Mouse (Mus musculus) granulocyte monocyte progenitor cell, adult 5-6 weeks (primary cell): ENCODE data around the gene Ovol3. TPM values are rescaled to one million over a fixed set of nuclear protein-coding genes. Genes with fewer than 3 reads are reported as not detected.
A peak's percentile ranks its signal among the peaks of the same experiment; 100 is the strongest.

ENCODE experiments used
- ATAC-seq: replicated peaks from 2 replicates; pipeline ENCODE4 v1.8.0; 2016; ENCODE audit warnings: mild to moderate bottlenecking, moderate TSS enrichment, inconsistent platforms; ENCODE audit not compliant: poor library complexity, severe bottlenecking
- total RNA-seq, 2 experiments: library from RNA; stranded (forward) in 1 of 2; stranded (reverse) in 1 of 2; fragments of 200-712, 200-1000 nt in 1 of 2; fragments of >200 nt in 1 of 2; fragmentation: Nextera tagmentation in 1 of 2; gene quantifications; 2 replicates each; pipeline ENCODE4 v1.2.3; 2014 to 2017

The Ovol3 gene
- total RNA-seq, 2 experiments from 2014 or later: not detected

DNA sequence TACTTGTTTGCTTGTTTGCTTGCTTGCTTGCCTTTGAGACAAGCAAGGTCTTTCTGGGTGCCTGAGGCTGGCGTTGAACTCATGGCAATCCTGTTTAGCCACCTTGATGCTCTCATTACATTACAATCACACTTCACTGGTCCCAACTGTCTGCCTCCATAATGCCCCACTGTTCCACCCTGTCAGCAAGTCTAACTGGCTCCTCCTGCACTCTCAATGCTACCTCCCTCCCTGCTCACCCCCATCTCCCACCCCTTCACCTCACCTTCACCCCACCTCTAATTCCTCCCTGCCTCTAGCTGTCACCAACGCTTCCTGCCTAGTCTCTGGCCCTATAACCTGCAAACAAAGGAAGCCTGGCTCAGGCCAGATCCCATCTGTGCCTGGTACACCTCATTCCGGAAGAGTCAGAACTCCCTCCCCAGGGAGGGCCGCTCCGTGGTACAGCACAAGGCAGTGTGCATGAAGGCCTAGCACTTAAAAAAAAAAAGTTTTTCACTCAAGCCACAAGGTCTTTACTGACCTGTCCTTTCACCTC is 37.9 kb downstream of the Ovol3 start:
- no peak for ATAC-seq

- ATAC-seq: peak; percentile 18; the same call in 1 of the 2 replicates
Observed at GRCm38 (mm10) chr7:30196171-30196570, 39.4 kb downstream of the Ovol3 start.

GRCm38 (mm10) chr7:30195461-30195860 is 40.1 kb downstream of the Ovol3 start:
- no peak for ATAC-seq

DNA sequence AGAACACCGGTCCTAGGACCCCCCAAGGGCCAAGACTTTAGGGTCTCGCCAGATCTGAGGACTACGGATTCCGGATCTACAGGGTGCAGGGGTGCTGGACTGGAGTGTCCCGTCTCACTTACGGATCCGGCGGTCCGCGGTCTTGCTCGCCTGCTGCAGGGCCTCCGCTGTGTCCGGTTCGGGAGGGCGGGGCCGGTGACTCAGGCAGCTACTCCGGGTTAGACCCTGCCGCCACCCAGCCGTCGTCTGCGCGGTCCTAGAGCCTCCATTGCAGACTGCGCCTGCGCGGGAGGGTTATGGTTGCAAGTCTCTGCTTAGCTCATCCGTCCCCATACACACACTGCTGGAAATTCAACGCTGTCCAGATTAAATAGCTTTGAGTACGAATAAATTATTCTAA is 40.6 kb downstream of the Ovol3 start:
- ATAC-seq: peak; percentile 87

DNA sequence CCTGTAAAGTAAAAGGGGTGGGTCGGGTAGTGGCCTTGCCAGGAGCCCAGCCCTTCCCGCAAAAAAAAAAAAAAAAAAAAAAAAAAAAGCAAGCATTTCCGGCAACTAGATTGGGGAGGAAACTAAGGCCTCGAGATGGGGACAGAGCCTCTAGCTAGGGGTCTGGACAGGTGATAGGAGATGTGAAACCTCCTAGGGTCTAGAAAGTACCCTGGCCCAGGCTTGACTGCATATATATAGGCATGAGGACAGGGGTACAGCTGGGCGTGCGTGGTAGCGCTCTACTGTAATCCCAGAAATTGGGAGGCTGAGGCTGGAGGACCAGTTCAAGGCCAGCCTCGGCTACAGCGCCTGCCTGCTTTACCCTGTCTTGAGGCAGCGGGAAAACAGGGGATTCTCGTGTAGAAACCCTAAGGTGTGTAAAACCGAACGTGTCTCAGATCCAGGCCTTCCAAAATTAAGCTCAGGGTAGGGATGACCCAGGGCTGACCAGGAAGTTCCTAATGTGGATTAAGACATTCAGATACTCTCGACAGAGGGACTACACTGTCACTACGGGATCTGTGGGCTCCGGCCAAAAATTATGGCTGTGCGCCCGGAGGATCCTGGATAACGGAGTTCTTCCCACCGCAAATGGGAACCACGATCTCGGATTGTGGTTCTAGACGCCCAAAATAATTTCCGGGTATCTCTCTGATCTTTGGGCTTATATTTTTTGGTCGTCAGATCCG is 41.3 kb downstream of the Ovol3 start:
- ATAC-seq: peak; percentile 18

DNA sequence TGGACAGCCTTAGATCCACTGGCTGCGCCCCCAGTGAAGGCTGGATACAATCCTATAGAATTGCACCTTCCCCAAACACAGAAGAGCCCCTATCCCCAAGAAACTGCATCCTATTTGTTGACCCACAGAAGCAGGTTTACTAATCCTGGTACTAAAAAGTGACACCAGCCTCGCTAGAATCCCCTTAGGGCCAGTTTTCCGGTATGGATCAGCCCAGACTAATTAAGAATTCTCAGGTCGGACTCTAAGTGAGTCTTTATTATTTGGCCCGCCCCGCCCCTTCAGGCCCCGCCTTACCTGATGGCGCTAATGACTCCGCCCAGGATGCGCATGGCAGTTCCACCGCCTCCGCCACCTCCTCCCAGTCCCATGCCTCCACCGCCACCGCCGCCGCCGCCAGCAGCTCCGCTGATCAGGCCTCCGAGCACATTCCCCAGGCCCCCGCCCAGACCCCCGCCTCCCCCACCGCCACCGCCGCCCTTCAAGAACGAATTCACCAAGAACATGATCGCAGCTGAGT is 41.9 kb downstream of the Ovol3 start:
- peak; percentile 74 for ATAC-seq

DNA sequence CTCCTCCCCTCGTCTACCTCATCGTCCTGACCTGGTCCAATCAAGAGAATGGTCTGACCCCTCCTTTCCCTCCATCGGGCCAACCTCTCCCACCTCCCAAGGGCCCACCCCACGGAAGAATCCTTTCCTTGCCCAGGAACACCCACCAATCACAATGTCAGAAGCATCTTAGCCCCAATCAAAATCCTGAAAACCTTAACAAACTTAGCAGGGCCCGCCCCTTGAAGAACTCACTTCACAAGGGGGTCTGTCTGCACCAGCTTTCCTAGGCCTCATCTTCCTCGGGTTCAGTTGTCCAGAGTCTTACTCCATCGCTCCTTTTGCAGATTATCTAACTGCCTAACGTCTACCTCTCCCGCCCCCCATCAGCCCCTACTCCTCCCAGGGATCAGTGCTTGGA is 42.5 kb downstream of the Ovol3 start:
- ATAC-seq: no peak

DNA sequence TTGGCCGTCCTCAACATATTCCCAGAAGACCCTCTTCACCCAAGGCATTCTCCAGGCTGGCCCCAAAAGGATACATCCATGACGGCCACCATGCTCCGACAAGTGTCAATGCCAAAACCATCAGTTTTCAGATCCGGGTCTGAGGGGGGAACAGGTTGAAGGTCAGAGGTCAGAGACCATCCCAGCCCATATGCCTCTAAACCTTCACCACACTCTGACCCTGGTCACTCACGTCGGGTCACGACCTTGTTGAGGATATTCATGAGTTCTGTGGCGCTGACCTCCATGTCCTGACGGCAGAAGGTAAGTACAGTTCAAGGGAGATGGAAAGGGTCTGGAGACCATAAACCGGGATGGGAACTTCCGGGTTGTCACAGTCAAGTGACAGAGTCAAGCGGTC is 43.4 kb downstream of the Ovol3 start:
- ATAC-seq: no peak

DNA sequence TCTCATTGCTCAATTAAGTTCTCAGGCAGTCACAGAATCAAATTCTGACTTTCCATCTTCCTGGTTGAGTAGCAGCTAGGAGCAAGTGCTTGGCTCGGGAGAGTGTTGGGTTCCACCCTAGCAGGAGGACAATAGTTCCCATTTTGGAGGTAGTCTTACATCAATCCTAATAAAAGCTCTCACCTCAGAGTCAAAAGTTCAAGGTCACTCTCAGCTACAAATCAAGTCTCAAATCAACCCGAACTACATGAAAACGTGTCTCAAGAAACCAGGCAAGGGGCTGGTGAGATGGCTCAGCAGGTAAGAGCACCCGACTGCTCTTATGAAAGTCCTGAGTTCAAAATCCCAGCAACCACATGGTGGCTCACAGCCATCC is 46.4 kb downstream of the Ovol3 start:
- no peak for ATAC-seq

DNA sequence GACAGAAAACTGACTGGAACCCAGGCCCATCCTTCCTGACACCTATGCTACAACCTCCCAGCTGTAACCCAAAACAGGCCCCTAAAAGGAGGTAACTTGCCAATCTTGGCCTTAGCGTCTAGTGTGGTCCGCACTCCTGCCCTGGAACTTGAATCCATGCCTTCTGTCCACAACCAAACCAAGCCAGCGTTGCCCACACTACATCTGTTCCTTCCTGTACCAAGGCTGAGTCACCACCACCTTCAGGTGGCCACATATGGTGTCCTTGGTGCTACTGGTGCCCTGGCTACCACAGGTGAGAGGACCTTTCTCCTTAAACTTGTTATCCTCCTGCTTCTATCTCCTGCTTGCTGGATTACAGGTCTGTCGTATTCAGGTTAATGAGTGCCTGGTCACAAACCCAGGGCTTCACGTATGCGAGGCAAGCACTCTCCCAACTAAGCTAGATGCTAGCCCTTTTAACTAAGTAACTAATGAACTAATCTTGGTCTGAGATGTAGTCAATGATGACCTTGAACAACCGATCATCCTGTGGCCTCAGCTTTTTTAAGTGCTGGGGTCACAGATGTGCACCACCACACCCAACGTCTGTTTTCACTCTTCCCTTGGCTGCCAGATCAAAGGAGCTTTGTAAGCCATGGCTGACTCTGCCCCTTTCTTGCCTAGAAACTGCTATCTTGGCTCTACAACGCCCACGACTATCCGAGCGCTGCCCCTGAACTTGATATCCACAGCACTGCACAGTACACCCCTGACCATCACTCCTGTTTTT is 47.0 kb downstream of the Ovol3 start:
- ATAC-seq: no peak

DNA sequence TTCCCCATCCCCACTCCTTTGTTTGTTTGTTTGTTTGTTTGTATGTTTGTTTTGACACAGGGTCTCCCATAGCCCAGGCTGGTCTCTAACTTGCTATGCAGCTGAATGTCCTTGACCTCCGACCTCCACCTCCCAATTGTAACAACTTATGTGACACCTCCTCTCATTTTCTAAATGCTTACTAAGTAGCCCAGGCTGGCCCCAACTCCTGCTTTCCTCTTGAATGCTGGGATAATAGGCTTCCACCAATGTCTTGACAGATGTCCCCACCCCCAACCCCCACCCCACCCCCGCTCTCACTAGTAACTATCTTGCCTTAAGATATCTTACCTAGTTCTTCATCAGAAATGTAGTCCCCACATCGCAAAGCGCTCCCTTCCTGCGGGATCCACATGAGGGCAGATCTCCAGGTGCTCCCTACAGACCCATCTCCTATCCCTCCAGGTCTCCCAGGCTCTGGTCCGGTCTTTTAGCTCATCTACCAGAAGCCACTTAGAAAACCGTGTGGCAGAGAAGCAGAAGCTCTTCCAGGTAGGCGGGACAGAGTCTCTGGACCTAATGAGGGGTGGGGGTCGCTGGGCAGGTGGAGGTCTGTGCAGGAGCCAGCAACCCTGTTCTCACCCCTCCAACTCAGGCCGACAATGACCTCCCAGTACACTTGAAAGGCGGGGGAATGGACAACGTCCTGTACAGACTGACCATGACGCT is 50.7 kb downstream of the Ovol3 start:
- no peak for ATAC-seq

DNA sequence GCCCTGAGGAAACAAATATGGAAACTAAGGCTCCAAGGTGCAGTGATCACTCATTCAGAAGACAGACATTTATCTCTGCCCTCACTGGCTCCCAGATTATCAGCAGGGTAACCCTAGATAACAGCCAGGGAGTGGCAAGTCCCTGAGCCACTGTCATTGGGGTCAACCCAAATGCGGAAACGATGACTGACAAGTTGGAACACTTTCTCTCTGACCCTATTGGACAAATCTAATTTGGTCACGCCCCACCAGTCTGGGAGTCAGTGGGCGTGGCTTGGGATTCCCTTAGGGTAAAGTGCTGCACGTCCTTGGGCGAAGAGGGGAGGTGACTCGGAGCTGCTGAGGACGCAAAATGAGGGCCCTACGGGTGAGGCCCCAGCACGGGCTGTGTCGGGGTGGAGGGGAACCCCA is 51.6 kb downstream of the Ovol3 start, which contains the start of gene Cox7a1:
TSS of gene Cox7a1 (plus strand) at position 266 of the 411 bp plus-strand sequence.
- ATAC-seq: peak; percentile 93

Other genes starting within 250 kb of the Ovol3 start
- 0.52 and 2.4 TPM in 2 replicates for gene Zfp14, start 184.3 kb downstream of the Ovol3 start, total RNA-seq (2014; fragmentation: Nextera tagmentation)
- 1.2 and 1.4 TPM in 2 replicates for gene Zfp14, start 184.3 kb downstream of the Ovol3 start, total RNA-seq (2017)
- gene Zfp82, start 162.8 kb downstream of the Ovol3 start, total RNA-seq (2014; fragmentation: Nextera tagmentation): 7.0 and 9.2 TPM in 2 replicates
- 3.0 and 9.6 TPM in 2 replicates for gene Zfp82, start 162.8 kb downstream of the Ovol3 start, total RNA-seq (2017)
- gene Gm26920, start 145.3 kb downstream of the Ovol3 start, total RNA-seq (2014; fragmentation: Nextera tagmentation): 2.8 TPM in 1 of 2 replicates, not detected in the other
- gene Gm26920, start 145.3 kb downstream of the Ovol3 start, total RNA-seq (2017): not detected in 2 replicates
- 7.6 and 15.7 TPM in 2 replicates for gene Zfp566, start 145.2 kb downstream of the Ovol3 start, total RNA-seq (2014; fragmentation: Nextera tagmentation)
- gene Zfp566, start 145.2 kb downstream of the Ovol3 start, total RNA-seq (2017): 3.2 and 6.0 TPM in 2 replicates
- gene Zfp260, start 140.9 kb downstream of the Ovol3 start, total RNA-seq (2014; fragmentation: Nextera tagmentation): 41.6 and 58.5 TPM in 2 replicates
- 26.1 and 28.7 TPM in 2 replicates for gene Zfp260, start 140.9 kb downstream of the Ovol3 start, total RNA-seq (2017)
- gene Zfp382, start 113.8 kb downstream of the Ovol3 start, total RNA-seq (2014; fragmentation: Nextera tagmentation): 9.7 and 13.3 TPM in 2 replicates
- 7.7 and 8.3 TPM in 2 replicates for gene Zfp382, start 113.8 kb downstream of the Ovol3 start, total RNA-seq (2017)
- 52.0 and 61.0 TPM in 2 replicates for gene Zfp146, start 66.0 kb downstream of the Ovol3 start, total RNA-seq (2014; fragmentation: Nextera tagmentation)
- 80.7 and 101 TPM in 2 replicates for gene Zfp146, start 66.0 kb downstream of the Ovol3 start, total RNA-seq (2017)
- not detected in 2 replicates for gene Cox7a1, start 51.6 kb downstream of the Ovol3 start, total RNA-seq (2014; fragmentation: Nextera tagmentation)
- gene Cox7a1, start 51.6 kb downstream of the Ovol3 start, total RNA-seq (2017): 1.5 TPM in 1 of 2 replicates, not detected in the other
- gene Capns1, start 36.9 kb downstream of the Ovol3 start, total RNA-seq (2014; fragmentation: Nextera tagmentation): 236 and 240 TPM in 2 replicates
- gene Capns1, start 36.9 kb downstream of the Ovol3 start, total RNA-seq (2017): 176 and 196 TPM in 2 replicates
- gene Polr2i, start 3.8 kb downstream of the Ovol3 start, total RNA-seq (2014; fragmentation: Nextera tagmentation): 79.3 and 81.3 TPM in 2 replicates
- gene Polr2i, start 3.8 kb downstream of the Ovol3 start, total RNA-seq (2017): 62.3 and 79.3 TPM in 2 replicates
- gene Tbcb, start 3.5 kb downstream of the Ovol3 start, total RNA-seq (2014; fragmentation: Nextera tagmentation): 113 and 115 TPM in 2 replicates
- gene Tbcb, start 3.5 kb downstream of the Ovol3 start, total RNA-seq (2017): 48.2 and 53.7 TPM in 2 replicates
- not detected in 2 replicates for gene Thap8, start 44.4 kb upstream of the Ovol3 start, total RNA-seq (2014; fragmentation: Nextera tagmentation)
- gene Thap8, start 44.4 kb upstream of the Ovol3 start, total RNA-seq (2017): 0.57 TPM in 1 of 2 replicates, not detected in the other
- 21.6 and 29.4 TPM in 2 replicates for gene Wdr62, start 44.7 kb upstream of the Ovol3 start, total RNA-seq (2014; fragmentation: Nextera tagmentation)
- 4.0 and 5.8 TPM in 2 replicates for gene Wdr62, start 44.7 kb upstream of the Ovol3 start, total RNA-seq (2017)
- not detected in 2 replicates for gene Clip3, start 56.0 kb upstream of the Ovol3 start, total RNA-seq (2014; fragmentation: Nextera tagmentation)
- gene Clip3, start 56.0 kb upstream of the Ovol3 start, total RNA-seq (2017): not detected in 2 replicates
- 32.6 and 33.3 TPM in 2 replicates for gene Alkbh6, start 73.0 kb upstream of the Ovol3 start, total RNA-seq (2014; fragmentation: Nextera tagmentation)
- gene Alkbh6, start 73.0 kb upstream of the Ovol3 start, total RNA-seq (2017): 30.1 and 35.5 TPM in 2 replicates
- gene Syne4, start 79.1 kb upstream of the Ovol3 start, total RNA-seq (2014; fragmentation: Nextera tagmentation): 6.3 and 8.7 TPM in 2 replicates
- gene Syne4, start 79.1 kb upstream of the Ovol3 start, total RNA-seq (2017): 0.99 TPM in 1 of 2 replicates, not detected in the other
- 0.60 TPM in 1 of 2 replicates, not detected in the other for gene E130208F15Rik, start 86.0 kb upstream of the Ovol3 start, total RNA-seq (2014; fragmentation: Nextera tagmentation)
- 1.6 and 2.5 TPM in 2 replicates for gene E130208F15Rik, start 86.0 kb upstream of the Ovol3 start, total RNA-seq (2017)
- 10.5 and 11.8 TPM in 2 replicates for gene Sdhaf1, start 88.2 kb upstream of the Ovol3 start, total RNA-seq (2014; fragmentation: Nextera tagmentation)
- gene Sdhaf1, start 88.2 kb upstream of the Ovol3 start, total RNA-seq (2017): 7.8 and 12.9 TPM in 2 replicates
- gene Lrfn3, start 127.0 kb upstream of the Ovol3 start, total RNA-seq (2014; fragmentation: Nextera tagmentation): not detected in 2 replicates
- not detected in 2 replicates for gene Lrfn3, start 127.0 kb upstream of the Ovol3 start, total RNA-seq (2017)
- gene Tyrobp, start 178.0 kb upstream of the Ovol3 start, total RNA-seq (2014; fragmentation: Nextera tagmentation): 665 and 703 TPM in 2 replicates
- gene Tyrobp, start 178.0 kb upstream of the Ovol3 start, total RNA-seq (2017): 270 and 287 TPM in 2 replicates
- gene Hcst, start 184.1 kb upstream of the Ovol3 start, total RNA-seq (2014; fragmentation: Nextera tagmentation): 64.6 and 70.7 TPM in 2 replicates
- 9.0 and 31.6 TPM in 2 replicates for gene Hcst, start 184.1 kb upstream of the Ovol3 start, total RNA-seq (2017)
- gene Nfkbid, start 186.0 kb upstream of the Ovol3 start, total RNA-seq (2014; fragmentation: Nextera tagmentation): 16.0 and 16.3 TPM in 2 replicates
- gene Nfkbid, start 186.0 kb upstream of the Ovol3 start, total RNA-seq (2017): 6.8 and 15.1 TPM in 2 replicates
- gene Aplp1, start 209.8 kb upstream of the Ovol3 start, total RNA-seq (2014; fragmentation: Nextera tagmentation): not detected in 2 replicates
- gene Aplp1, start 209.8 kb upstream of the Ovol3 start, total RNA-seq (2017): not detected in 2 replicates
- gene Kirrel2, start 222.0 kb upstream of the Ovol3 start, total RNA-seq (2014; fragmentation: Nextera tagmentation): not detected in 2 replicates
- not detected in 2 replicates for gene Kirrel2, start 222.0 kb upstream of the Ovol3 start, total RNA-seq (2017)
- not detected in 2 replicates for gene Nphs1, start 222.6 kb upstream of the Ovol3 start, total RNA-seq (2014; fragmentation: Nextera tagmentation)
- 0.56 and 0.57 TPM in 2 replicates for gene Nphs1, start 222.6 kb upstream of the Ovol3 start, total RNA-seq (2017)